In the genomic region with DNA sequence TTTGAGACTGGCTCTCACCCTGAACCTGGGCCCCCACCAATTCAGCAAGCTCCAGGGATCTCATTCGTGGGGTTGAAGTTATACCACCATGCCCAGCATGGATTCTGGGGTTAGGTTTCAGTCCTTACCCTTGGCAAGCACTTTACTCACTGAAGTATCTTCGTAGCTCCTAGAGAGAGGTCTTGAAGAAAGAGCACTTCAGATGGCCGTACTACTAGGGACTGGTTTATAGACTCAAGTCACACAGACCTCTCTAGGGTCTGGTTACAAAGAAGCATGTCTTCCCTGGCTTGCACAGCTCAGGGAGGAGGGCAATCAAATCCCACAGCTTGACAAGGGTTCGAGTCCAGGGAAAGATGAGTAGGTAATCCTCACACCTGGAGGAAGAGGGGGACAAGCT, we compare ENCODE assay signal across 18 mouse cellular contexts. TPM values are rescaled to one million over a fixed set of nuclear protein-coding genes. Genes with fewer than 3 reads are reported as not detected.
DNase-seq lines count a peak whose midpoint lies in the region; ATAC-seq lines count a peak whose summit lies in the region.
"Had no signal": no experiment of that assay in that cellular context is flagged by ENCODE, and none has a peak within 500 bp of the region (broad histone marks: within the 10 kb centered on the region; RNA-seq: fewer than 3 reads in every experiment).

No protein-coding gene starts in this region.

- H3K36me3 ChIP-seq in forebrain, embryonic 12.5 days (replicated peaks): no peaks in the 10 kb centered on the region
- H3K36me3 ChIP-seq in forebrain, embryonic 15.5 days: no peaks in the 10 kb centered on the region
- H3K36me3 ChIP-seq in lung, embryonic 16.5 days (ENCODE audit: control insufficient read depth, insufficient read depth, low read length): peaks cover 9% of the 10 kb centered on the region
- no peaks in the 10 kb centered on the region for H3K36me3 ChIP-seq in hindbrain, embryonic 13.5 days
- H3K36me3 ChIP-seq in midbrain, embryonic 12.5 days: 0 out of 2 replicates have a peak, but pooled peaks cover 7% of the 10 kb centered on the region
- H3K36me3 ChIP-seq: neural tube, embryonic 13.5 days; stomach, embryonic 15.5 days had no signal

- no peak for ATAC-seq in forebrain, embryonic 12.5 days (ENCODE audit: low FRiP score)
- ATAC-seq in forebrain, embryonic 15.5 days (replicated peaks): no peak
- peak; percentile 56 for ATAC-seq in lung, embryonic 16.5 days (ENCODE audit: low read depth)
- no peak for ATAC-seq in hindbrain, embryonic 13.5 days (ENCODE audit: low FRiP score)
- ATAC-seq in midbrain, embryonic 12.5 days (ENCODE audit: low FRiP score, low read depth): no peak
- ATAC-seq: liver, embryonic 12.5 days had no signal

- H3K9me3 ChIP-seq in forebrain, embryonic 12.5 days: no peaks in the 10 kb centered on the region
- no peaks in the 10 kb centered on the region for H3K9me3 ChIP-seq in forebrain, embryonic 15.5 days
- H3K9me3 ChIP-seq in lung, embryonic 16.5 days (ENCODE audit: control insufficient read depth, low read length): no peaks in the 10 kb centered on the region
- H3K9me3 ChIP-seq in hindbrain, embryonic 13.5 days: no peaks in the 10 kb centered on the region
- H3K9me3 ChIP-seq in midbrain, embryonic 12.5 days: no peaks in the 10 kb centered on the region
- H3K9me3 ChIP-seq: heart, embryonic 12.5 days; liver, embryonic 12.5 days; neural tube, embryonic 13.5 days; stomach, embryonic 15.5 days had no signal

- no peak for DNase-seq in lung, postnatal 10 days
- DNase-seq in right cerebral cortex, postnatal 4 days: no peak
- no peak for DNase-seq in kidney, postnatal 36 days
- DNase-seq: cerebellum, adult 9-10 months; gastrocnemius, postnatal 36 days; kidney, postnatal 14 days; thymus, adult 2 months had no signal

- H3K27ac ChIP-seq in forebrain, embryonic 12.5 days: peak overlapping the region; percentile 88; the same call in 1 of the 2 replicates
- H3K27ac ChIP-seq in forebrain, embryonic 15.5 days (replicated peaks): no peak overlapping the region
- peak overlapping the region; percentile 3; the same call in 1 of the 2 replicates for H3K27ac ChIP-seq in lung, embryonic 16.5 days (ENCODE audit: low read length)
- 0 out of 2 replicates have a peak overlapping the region, but pooled peaks have one; percentile 62 for H3K27ac ChIP-seq in hindbrain, embryonic 13.5 days
- H3K27ac ChIP-seq in midbrain, embryonic 12.5 days (replicated peaks): peak overlapping the region; percentile 92
- H3K27ac ChIP-seq: liver, embryonic 12.5 days; macrophage; neural tube, embryonic 13.5 days; stomach, embryonic 15.5 days had no signal

- H3K4me2 ChIP-seq in forebrain, embryonic 12.5 days: no peak overlapping the region
- no peak overlapping the region for H3K4me2 ChIP-seq in forebrain, embryonic 15.5 days (replicated peaks)
- no peak overlapping the region for H3K4me2 ChIP-seq in lung, embryonic 16.5 days (ENCODE audit: low read depth, low read length)
- H3K4me2 ChIP-seq in hindbrain, embryonic 13.5 days: no peak overlapping the region
- H3K4me2 ChIP-seq in midbrain, embryonic 12.5 days (replicated peaks): no peak overlapping the region
- H3K4me2 ChIP-seq: heart, embryonic 12.5 days; liver, embryonic 12.5 days; neural tube, embryonic 13.5 days; stomach, embryonic 15.5 days had no signal

- no peak overlapping the region for H3K4me3 ChIP-seq in forebrain, embryonic 12.5 days (replicated peaks)
- no peak overlapping the region for H3K4me3 ChIP-seq in forebrain, embryonic 15.5 days
- no peak overlapping the region for H3K4me3 ChIP-seq in lung, embryonic 16.5 days (ENCODE audit: low read length)
- no peak overlapping the region for H3K4me3 ChIP-seq in hindbrain, embryonic 13.5 days
- no peak overlapping the region for H3K4me3 ChIP-seq in midbrain, embryonic 12.5 days
- H3K4me3 ChIP-seq: erythroblast, embryonic 14.5 days; heart, embryonic 12.5 days; liver, embryonic 12.5 days; neural tube, embryonic 13.5 days; stomach, embryonic 15.5 days had no signal

- 90% methylated on average over 4 of the region's 4 CpGs for WGBS in forebrain, embryonic 12.5 days
- WGBS in forebrain, embryonic 15.5 days: 89% methylated on average over 4 of the region's 4 CpGs
- 64% methylated on average over 4 of the region's 4 CpGs for WGBS in lung, embryonic 16.5 days
- WGBS in hindbrain, embryonic 13.5 days: 91% methylated on average over 4 of the region's 4 CpGs
- WGBS in midbrain, embryonic 12.5 days: 83% methylated on average over 4 of the region's 4 CpGs

- H3K27me3 ChIP-seq in forebrain, embryonic 12.5 days: no peaks in the 10 kb centered on the region
- no peaks in the 10 kb centered on the region for H3K27me3 ChIP-seq in forebrain, embryonic 15.5 days
- H3K27me3 ChIP-seq in lung, embryonic 16.5 days (ENCODE audit: control insufficient read depth, insufficient read depth, low read depth, low read length): no peaks in the 10 kb centered on the region
- H3K27me3 ChIP-seq in hindbrain, embryonic 13.5 days: no peaks in the 10 kb centered on the region
- H3K27me3 ChIP-seq in midbrain, embryonic 12.5 days: no peaks in the 10 kb centered on the region
- H3K27me3 ChIP-seq: heart, embryonic 12.5 days; liver, embryonic 12.5 days; neural tube, embryonic 13.5 days; stomach, embryonic 15.5 days had no signal

- no peak overlapping the region for H3K9ac ChIP-seq in forebrain, embryonic 12.5 days
- no peak overlapping the region for H3K9ac ChIP-seq in forebrain, embryonic 15.5 days (replicated peaks)
- no peak overlapping the region for H3K9ac ChIP-seq in lung, embryonic 16.5 days (ENCODE audit: low read length)
- no peak overlapping the region for H3K9ac ChIP-seq in hindbrain, embryonic 13.5 days
- no peak overlapping the region for H3K9ac ChIP-seq in midbrain, embryonic 12.5 days (replicated peaks)
- H3K9ac ChIP-seq: heart, embryonic 12.5 days; liver, embryonic 12.5 days; neural tube, embryonic 13.5 days; stomach, embryonic 15.5 days had no signal

- peaks cover 23% of the 10 kb centered on the region for H3K4me1 ChIP-seq in forebrain, embryonic 12.5 days
- peaks cover 11% of the 10 kb centered on the region for H3K4me1 ChIP-seq in forebrain, embryonic 15.5 days
- peaks cover 16% of the 10 kb centered on the region for H3K4me1 ChIP-seq in lung, embryonic 16.5 days (replicated peaks; ENCODE audit: control insufficient read depth, insufficient read depth, low read length)
- H3K4me1 ChIP-seq in hindbrain, embryonic 13.5 days (replicated peaks): peaks cover 20% of the 10 kb centered on the region
- peaks cover 26% of the 10 kb centered on the region for H3K4me1 ChIP-seq in midbrain, embryonic 12.5 days
- H3K4me1 ChIP-seq: liver, embryonic 12.5 days had no signal

RNA-seq across cellular contexts. Expression of gene Traf6, which starts 43.6 kb away (rescaled TPM):
- 18.9 and 19.6 TPM in 2 replicates for polyA plus RNA-seq in forebrain, embryonic 12.5 days (2016; fragmentation: Nextera tagmentation; extraction: Ambion mirVana)
- polyA plus RNA-seq in forebrain, embryonic 15.5 days (2015; fragmentation: Nextera tagmentation; extraction: Ambion mirVana): 10.3 and 11.2 TPM in 2 replicates
- polyA plus RNA-seq in lung, embryonic 16.5 days (2015; fragmentation: Nextera tagmentation; extraction: Ambion mirVana): 9.5 and 10.5 TPM in 2 replicates
- 6.6 and 6.8 TPM in 2 replicates for polyA plus RNA-seq in hindbrain, embryonic 13.5 days (2015; fragmentation: Nextera tagmentation; extraction: Ambion mirVana)
- 16.5 and 17.8 TPM in 2 replicates for polyA plus RNA-seq in midbrain, embryonic 12.5 days (2016; fragmentation: Nextera tagmentation; extraction: Ambion mirVana)
